Mouse (Mus musculus) mature B cell (primary cell): Measurements from ENCODE around the gene Fam120a.

Source experiments
- in situ Hi-C: fragments of 300-500 bp; cut with MboI; formaldehyde crosslinking; loops from 2 replicates; pipeline ENCODE4 v1.14.3; 2019

Fam120a gene

DNA sequence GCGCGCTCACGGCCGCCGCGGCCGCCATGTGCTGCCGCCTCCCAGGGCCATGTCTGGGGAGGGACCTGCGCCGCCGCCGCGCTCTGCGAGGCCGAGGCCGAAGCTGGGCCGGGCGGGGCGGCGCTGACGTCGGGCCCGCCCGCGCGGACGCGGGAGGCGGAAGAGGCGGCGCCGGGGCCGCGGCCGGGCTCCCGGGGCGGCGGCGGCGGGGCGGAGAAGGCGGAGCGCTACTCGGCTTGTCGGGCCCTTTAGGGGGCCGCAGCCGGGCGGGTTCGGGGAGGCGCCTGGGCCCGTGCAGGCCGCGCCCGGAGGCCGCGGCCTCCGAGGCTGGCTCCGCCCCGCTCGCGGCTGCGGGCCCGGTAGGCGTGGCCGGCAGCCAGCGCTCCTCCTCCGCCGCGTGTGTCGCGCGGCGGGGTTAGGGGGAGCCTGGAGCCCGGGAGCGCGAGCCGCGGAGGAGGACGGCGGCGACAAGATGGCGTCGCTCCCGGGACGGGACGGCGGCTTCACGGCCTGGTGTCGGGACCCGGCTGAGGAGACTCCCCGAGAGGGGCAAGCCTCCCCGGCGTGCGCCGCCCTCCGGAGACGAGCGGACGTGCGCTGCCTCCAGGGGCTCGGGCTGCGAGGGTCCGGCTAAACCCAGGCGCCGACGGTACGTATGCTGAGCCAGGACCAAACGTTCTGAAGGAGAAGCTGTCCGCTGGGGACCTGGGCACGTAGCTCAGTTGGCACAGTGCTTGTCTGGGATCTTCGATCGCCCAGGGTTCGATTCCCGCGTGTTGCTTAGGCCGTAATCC is at the start of gene Fam120a:
Gene Fam120a (minus strand): TSS at position 62 of the 794 bp plus-strand sequence.
- in situ Hi-C loops: no loop called here

DNA sequence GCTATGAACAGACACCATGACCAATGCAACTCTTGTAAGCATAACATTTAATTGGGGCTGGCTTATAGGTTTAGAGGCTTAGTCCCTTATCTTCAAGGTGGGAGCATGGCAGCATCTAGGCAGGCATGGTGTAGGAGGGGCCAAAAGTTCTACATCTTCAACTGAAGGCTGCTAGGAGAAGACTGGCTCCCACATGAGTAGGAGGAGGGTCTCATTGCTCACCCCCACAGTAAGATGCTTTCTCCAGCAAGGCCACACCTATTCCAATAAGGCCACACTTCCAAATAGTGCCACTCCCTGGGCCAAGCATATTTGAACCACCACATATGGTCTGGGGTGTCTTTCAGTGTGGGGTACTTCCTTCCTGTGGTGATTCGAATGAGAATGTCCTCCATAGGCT is 49.6 kb upstream of the Fam120a start:
- in situ Hi-C loops: loop anchor here (25.0 kb wide), 1 partner anchor 355 kb away; the partner anchor contains the start of gene Barx1

DNA sequence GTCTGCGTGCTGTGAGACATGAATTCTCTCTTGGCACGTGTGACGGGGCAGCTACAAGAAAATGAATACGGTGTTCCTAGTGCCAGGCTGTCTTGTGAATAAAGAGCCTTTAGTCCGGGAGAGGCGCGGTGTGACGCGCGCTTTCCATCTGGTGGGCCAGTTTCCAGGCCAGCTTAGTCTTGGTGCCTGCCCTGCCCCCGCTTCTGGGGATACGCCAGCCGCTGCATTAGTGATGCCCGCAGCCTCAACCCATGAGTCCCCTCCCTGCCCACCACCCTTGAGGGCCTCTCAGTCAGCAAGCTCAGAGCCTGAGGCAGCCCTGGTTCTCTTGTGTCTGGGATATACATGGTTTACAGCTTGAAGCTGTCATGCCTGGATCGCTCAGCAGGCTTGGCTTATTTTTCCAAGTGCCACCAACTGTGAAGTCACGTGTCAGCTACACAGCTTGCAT is 48.5 kb upstream of the Fam120a start:
- in situ Hi-C loops: loop anchor here (25.0 kb wide), 1 partner anchor 354 kb away; the partner anchor contains the start of gene Barx1

DNA sequence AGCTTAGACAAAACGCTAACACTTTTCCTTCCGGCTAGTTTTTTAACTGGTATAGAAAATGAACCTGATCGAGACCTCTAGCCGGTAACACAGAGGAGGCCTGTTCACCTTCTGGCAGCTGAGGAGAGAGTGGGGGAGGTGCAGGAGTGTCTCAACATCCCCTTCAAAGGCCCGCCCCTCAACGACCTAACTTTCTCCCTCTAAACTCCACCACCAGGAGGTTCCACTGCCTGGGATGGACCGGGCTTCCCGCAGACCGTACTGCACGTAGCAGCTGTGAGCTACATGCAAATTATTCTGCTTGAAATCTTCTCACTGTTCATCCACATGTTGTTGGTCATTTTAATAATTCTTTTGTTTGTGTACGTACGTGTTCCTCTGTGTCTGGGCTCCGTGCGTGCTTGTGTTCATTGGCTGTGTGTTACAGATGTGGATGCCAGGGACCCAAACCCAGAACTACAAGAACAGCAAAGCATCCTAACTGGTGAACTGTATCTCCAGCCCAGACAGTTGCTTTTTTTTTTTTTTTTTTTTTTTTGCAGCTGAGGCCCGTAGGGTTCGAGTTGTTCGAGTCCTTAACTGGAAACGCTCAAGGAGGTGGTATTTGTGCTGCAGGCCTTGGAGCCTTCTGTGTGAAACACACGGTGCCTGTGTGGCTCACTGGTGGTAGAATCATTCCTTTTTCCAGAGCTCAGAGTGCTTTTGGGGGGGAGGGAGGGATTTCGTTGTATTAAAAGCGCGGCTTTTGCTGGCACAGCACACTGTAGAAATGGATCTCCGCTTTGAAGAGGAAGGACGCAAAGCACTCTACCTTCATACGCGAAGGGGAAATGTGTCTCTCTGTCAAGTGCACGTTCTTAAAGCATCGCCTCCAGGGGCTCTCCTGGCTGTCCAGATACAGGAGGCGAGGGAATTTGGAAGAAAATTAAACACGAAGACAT is 47.8 kb upstream of the Fam120a start:
- in situ Hi-C loops: loop anchor here (25.0 kb wide), 1 partner anchor 353 kb away; the partner anchor contains the start of gene Barx1

DNA sequence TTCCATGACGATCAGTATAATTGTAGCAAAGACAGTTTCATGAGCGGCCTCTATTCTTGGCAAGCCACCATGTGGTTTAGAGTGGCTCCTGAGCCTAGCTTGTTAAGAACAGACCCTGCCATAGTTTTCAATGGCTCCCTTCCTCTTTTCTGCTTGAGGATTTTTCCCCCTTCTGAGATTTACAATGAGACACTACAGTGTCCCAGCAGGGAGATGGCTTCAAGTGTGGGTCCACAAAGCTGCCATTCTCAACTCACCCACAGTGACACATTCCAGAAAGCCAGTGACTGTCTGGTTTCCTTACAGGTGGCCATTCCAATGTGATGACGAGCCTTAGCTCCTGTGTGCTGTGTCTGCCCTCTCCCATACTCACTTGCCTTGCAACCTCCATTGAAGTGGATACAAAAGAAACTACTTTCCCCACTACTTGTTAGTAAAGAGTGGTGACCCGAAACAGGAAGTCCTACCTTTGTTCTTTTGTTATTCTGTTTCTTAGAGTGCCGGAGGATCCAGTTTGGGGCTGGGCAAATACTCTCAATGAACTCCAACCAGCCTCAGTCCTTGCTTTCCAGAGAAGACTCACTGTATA is 45.5 kb upstream of the Fam120a start:
- in situ Hi-C loops: loop anchor here (25.0 kb wide), 1 partner anchor 351 kb away; the partner anchor contains the start of gene Barx1

DNA sequence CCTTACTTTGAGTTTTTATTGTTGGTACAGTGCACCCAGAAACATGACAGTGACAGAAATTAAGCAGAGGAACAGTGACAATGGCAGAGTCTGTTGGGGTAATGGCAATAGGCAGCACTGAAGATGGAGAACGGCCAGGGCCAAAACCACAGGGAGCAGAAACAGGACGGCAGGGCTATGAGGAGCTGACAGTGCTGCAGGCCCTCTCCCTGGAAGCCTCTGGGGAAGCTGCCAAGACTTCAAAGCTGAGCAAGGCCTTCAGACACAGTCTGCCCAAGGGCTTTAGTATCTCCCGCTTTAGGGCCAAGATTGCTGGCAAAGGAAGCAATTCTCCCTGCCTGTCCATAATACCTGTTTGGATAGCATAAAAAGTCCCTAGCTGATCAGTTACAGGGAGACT is 33.9 kb upstream of the Fam120a start:
- in situ Hi-C loops: loop anchor here (25.0 kb wide), 1 partner anchor 339 kb away; the partner anchor contains the start of gene Barx1

DNA sequence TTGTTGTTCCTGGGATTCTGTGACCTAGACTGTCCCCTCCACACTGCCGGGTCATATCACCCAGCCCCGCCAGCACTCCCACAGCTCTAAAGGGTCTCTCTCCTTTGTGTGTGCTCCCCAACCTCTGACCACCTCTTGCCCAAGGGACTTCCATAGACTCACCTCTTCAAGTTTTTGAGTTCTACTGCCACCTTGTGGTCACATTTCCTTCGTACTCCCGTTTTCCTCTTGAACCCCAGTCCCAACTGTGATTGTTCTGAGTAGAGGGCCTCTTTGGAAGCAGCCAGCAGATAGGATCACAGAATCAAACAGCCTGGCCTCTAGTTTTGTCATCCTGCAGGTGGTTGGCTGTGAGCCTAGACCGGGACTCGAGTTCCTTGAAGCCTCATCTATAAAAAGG is 30.8 kb upstream of the Fam120a start:
- in situ Hi-C loops: no loop called here

DNA sequence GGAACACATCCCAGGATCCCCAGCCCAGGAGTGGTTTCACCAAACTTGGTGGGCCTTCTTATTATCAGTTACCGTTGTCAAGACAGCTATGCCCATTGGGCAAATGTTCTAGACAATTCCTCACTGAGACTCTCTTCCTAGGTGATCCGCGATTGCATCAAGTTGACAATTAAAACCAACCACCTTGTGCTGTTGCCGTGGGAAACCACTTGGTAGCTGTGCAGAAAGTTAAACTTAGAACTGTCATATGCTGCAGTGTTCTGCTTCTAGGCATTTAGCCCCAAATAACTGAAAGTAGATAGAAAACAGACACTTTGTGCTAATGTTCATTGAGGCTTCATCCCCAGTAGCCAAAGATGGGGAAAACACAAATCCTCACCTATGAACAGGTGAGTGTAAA is 28.9 kb upstream of the Fam120a start:
- in situ Hi-C loops: no loop called here

DNA sequence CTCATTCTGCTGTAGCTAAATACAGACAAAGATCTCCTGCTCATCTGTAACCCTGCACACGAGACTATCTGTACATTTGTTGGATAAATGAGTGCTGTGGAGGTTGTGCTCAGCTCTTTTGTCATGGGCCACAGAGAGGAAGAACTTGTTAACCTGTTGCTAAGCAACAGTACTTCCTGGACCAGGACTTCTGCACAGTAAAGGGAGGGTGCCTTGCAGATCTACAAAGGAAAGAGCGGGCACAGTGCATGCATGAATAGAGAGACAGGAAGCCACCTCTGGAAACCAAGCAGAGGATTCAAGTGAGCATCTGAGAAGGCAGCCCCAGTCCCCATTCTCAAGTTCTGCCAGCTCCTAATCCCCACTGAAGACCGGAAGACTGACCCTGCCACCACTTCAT is 27.1 kb upstream of the Fam120a start:
- in situ Hi-C loops: no loop called here

DNA sequence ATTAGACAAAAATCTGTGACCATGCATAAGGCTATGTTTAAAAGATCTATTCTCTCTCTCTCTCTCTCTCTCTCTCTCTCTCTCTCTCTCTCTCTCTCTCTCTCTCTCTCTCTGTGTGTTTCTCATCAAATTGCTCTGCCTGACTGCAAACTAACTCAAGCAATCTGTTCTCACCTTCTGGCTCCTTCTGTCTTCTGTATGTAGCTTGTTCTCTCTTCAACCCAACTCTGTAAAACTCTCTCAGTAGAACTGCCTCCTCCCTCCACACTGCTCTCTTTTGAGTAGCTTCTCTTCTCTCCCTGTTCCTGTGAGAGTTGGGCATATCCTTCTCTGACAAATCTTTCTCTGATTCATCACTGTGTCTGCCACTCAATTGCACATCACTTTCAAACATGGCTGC is 25.1 kb upstream of the Fam120a start:
- in situ Hi-C loops: no loop called here

DNA sequence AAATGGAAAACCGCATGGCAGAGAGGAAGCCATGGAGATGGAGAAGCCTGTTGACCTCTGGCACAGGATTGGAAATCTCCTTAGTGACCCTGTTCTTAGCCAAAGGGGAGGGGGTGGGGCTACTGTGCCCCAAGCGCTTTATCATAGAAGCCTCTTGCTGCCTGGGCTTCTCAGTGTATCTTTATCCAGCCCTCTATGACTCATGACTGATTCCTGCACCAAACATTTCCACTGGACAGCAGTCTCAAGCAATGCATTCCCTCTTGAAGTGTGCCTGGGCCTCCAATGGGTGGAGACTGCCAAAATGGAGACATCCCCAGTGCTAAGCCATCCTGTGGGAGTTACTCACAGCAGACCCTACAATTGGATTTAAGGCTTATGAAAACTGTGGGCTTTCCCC is 22.3 kb upstream of the Fam120a start:
- in situ Hi-C loops: no loop called here

DNA sequence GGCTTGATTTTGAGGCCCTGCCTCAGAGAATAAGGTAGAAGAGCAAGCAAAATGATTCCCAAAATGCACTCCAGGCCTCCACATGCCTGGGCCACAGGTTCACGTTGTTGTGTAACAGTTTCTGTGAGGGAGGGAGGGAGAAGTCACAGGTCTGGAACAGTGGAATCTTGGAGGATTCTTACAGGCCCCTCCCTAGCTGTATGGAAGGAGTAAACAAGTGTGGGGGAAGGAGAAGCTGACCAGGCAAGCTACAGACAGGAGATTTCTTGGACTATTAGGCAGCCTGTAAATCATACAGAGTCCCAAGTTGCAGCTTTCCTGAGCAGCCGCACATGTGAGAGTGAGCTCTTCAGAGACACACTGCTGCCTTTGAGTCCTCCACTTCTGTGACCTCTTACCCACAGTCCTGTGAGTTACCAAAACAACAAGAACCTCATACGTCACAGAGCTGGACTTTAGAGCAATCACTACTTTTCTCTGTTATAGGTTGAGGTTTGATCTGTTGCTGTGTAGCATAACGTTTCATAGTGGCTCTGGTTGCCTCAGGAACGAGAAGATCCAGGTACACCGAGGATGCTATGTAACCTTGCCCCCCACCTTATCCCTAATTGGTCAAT is 14.8 kb upstream of the Fam120a start:
- in situ Hi-C loops: no loop called here

DNA sequence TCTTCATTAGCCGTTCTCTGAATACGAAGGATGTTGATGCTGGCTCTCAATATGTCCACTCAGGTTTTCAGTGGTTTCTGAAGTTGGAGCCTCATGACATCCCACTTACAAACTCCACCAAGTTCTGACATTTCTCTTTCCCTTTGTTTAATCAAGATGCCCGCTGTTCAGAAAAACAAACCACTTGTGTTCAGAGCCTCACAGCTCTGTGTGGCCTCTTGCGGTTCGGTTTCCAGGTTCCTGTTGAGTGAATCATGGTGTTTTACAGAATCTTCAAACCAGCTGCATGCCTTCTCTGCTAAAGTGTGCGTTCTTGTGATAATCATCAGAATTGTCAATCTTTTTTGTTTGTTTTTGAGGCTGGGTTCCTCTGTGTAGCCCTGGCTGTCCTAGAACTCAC is 11.3 kb upstream of the Fam120a start:
- in situ Hi-C loops: no loop called here

DNA sequence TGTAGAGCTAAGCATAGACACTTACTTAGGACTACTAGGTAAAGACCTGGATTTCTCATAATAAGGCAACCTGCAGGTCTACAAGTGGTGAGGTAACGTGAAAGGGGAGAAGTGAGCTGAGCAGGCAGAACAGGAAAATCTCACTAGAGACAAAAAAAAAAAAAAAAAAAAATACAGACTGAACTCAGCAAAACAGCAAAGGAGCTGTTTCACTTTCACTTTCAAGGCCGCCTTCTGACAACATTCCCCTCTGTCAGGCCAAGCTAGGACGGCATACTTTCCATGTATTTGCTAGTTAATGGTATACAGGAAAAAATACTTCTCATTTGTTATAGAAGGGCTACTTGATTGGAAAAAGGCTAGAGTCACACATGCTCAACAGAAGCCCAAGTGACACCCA is 10.0 kb upstream of the Fam120a start:
- in situ Hi-C loops: no loop called here

DNA sequence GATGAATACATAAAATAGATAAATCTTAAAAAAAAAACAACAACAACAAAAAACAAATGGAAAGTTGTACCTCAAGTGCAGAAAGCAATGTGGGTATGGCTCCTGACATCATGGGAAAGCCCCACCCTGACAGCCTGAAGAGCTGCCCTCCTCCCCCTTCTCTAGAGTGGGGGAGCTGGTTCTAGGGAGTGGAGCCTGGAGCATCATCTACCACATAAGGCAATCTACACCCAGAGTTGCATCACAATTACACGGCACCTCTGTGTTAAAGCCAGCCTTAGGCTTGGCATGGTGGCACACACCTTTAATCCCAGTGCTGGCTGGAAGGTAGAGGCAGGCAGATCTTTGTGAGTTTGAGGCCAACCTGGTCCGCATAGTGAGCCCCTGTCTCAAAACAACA is 6.9 kb upstream of the Fam120a start:
- in situ Hi-C loops: no loop called here

DNA sequence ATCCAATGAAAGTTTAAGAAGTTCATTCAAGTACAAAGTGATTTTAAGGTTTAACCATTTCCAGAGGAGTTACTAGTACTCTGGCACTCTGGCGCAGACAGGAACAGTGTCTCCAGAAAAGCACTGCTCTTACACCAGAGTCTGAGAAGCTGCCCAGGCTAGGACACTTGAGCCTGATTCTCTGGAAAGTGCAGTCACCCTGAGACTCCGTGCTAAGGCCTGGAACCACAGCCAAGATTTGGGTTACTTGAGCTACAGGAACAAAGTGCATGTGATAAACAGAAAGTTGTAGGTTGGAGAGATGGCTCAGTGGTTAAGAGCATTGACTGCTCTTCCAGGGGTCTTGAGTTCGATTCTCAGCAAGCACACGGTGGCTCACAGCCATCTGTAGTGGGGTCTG is 6.4 kb upstream of the Fam120a start:
- in situ Hi-C loops: no loop called here

DNA sequence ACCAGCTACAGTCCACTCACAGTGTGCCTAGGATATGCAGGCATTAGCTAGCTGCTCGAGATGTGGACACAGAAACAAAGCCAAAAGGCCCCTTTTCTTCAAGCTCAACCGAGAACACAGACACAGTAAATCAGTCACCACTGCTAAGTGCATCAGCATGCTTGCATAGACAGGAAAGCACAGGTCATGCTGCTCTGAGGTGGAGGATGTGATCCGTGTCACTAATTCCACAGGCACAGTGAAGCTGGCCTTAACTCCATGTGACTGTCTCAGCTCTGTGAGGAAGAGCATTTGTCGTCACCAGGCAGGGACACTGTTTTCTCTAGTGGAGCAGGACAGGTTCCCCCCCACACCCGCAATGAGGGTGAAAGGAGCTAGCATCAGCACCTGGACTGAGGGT is 5.4 kb upstream of the Fam120a start:
- in situ Hi-C loops: no loop called here

DNA sequence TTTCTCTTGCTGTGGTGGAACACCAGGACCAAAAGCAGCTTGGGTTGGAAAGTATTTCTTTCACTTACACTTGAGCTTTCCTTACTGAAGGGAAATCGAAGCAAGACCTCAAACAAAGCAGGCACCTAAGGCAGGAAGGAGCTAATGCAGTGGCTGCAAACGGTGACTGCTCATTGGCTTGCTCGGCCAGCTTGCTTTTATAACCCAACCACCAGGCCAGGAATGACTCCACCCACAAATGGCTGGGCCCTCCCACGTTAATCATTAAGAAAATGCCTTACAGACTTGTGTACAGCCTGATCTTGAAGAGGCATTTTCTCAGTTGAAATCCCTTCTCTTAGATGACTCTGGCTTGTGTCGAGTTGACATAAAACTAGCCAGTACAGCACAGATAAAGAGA is 3.2 kb upstream of the Fam120a start:
- in situ Hi-C loops: no loop called here

DNA sequence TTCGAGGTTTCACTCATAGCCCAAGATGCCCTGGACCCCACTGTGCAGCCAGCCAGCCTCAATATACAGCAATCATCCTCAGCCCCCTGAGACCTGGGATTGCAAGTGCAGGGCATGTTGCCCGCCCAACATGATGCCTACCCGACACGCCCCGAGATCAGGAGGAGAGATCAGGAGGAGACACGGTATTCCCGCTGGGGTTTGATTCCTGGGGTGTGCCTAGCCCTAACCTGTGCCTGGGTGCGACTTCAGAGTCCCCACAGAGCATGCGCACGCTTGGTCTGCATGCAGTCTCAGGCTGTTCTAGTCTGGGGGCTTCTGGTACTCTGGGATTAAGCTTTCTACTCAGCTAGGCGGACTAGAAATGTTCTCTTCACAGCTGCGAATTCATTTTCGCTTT is 2.7 kb upstream of the Fam120a start:
- in situ Hi-C loops: no loop called here

DNA sequence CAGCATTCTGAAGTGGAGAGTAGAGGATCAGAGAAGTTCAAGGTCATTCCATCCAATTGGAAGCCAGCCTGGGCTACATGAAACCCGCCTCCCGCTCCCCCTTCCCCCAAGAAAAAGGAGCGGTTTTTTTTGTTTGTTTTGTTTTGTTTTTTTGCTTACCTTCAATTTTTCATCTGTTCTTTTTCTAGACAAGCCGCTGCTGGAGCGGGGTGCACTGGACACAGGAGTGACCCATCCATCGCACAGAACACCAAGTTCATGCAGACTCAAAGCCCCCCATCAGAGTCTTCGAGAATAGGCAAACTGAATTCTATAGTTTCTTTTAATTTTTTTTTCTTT is 902 bp upstream of the Fam120a start:
- in situ Hi-C loops: no loop called here

DNA sequence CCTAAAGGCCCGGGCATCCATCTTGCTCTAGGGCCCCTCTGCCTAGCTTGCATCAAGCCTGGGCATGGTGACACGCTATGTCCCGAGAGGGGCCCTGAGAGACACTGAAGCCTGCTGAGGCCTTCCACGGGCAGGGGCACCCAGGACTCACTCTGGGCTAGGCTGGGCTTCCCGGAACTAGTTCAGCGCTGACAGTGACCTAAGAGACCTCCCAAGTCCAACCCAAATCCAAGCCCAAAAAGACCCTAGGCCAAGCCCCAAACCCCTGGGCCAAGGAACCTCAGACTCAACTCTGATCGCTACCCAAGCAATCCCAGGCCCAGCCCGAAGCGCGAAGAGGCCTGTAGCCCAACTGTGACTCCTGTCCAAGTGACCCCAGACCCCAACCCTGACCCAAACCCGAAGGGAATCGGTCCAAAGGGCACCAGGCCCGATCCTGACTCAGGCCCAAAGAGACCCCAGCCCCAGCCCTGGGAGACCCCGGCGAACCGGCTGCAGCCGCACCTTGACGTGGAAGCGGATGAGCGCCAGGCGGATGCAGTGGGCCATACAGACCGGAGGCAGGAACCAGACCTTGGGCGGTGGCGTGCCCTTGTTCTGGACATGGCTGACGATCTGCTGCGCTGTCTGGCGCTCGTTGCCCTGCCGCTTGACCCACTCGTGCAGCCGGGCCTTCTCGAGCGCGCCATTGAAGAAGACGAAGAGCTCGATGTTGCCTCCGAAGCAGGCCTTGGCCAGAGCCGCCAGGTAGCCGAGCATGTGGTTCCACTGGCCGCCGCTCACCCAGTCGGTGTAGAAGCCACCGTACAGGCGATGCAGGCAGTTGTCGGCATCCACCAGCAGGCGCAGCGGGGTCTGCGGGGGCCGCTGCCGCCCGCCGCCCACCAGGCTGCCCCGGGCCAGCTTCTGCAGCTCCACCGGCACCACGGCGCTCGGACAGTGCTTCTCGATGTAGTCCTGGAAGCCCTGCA is 681 bp downstream of the Fam120a start:
- in situ Hi-C loops: no loop called here
